Mouse (Mus musculus): ENCODE measurements around the gene Maml2. TPM values are rescaled to one million over a fixed set of nuclear protein-coding genes. Genes with fewer than 3 reads are reported as not detected.

Gene Maml2
- total and polyA plus RNA-seq, 2 experiments from 2014 or later: 11.4 to 11.6 TPM

DNA sequence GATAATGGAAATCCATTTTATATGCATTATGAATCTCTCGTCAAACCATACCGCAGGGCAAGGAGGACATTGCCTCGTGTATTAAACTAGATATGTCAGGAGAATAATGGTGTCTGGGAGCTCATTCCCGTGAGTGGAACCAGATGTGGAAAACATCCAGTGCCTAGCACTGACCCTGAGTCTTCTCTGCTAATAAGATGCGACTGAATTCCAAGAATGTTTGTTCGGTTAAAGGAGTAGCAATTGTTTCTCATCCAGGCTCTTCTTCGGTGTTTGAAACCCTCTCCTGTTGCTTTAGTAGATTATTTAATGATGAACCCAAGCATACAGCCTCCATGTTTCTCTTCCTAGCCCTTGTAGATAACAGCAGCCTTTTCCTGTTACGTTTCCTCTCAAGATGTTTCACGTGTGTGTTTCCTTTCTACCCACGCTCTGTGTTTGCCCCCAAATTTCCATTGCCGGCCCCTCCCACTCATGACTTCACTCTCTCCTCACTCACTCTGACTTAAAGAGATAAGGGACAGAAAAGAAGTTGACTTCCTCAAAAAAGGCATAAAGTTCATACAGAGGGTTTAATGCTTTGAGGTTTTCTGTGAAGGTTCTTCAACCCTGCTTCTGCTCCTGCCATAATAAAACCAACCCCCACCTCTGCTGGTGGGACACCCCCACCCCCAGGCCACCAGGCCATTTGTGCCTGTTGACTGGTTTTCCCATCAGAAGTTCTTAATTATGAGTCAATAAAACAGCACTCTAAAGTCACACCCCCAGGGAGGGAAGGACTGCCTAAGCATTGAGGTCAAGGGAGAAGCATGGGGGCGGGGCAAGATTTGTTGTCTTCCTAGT, 238.9 kb downstream of the Maml2 start:
- no peak overlapping the region for H3K27ac ChIP-seq
- WGBS: 43% methylated on average over 12 of the region's 12 CpGs
- H3K4me1 ChIP-seq (ENCODE audit: insufficient read depth, low read length): 0 out of 2 replicates have a peak, but pooled peaks cover 3% of the 10 kb centered on the region
- no peak overlapping the region for H3K9ac ChIP-seq (replicated peaks; ENCODE audit: low read length)
- no peak overlapping the region for H3K4me3 ChIP-seq (ENCODE audit: low read length)
- TF ChIP-seq CTCF (IDR thresholded peaks at IDR 0.05; ENCODE audit: low read depth): no peak
- H3K4me2 ChIP-seq (ENCODE audit: low read depth, low read length): no peak overlapping the region
- ATAC-seq: no peak
- H3K9me3 ChIP-seq (ENCODE audit: low read length): no peaks in the 10 kb centered on the region
- H3K27me3 ChIP-seq (ENCODE audit: insufficient read depth, low read length): no peaks in the 10 kb centered on the region
- H3K36me3 ChIP-seq (ENCODE audit: insufficient read depth, low read length): no peaks in the 10 kb centered on the region
- no peak for DNase-seq (ENCODE audit: low spot score)

- DNase-seq (ENCODE audit: low spot score) (no peak), ATAC-seq (no peak)
- H3K27me3 ChIP-seq (ENCODE audit: insufficient read depth, low read length): no peaks in the 10 kb centered on the region
- no peak overlapping the region for H3K9ac ChIP-seq (replicated peaks; ENCODE audit: low read length)
- H3K36me3 ChIP-seq (ENCODE audit: insufficient read depth, low read length): no peaks in the 10 kb centered on the region
- H3K9me3 ChIP-seq (ENCODE audit: low read length): no peaks in the 10 kb centered on the region
- H3K4me2 ChIP-seq (ENCODE audit: low read depth, low read length): no peak overlapping the region
- 0 out of 2 replicates have a peak, but pooled peaks cover 3% of the 10 kb centered on the region for H3K4me1 ChIP-seq (ENCODE audit: insufficient read depth, low read length)
- H3K4me3 ChIP-seq (ENCODE audit: low read length): no peak overlapping the region
- 61% methylated on average over 7 of the region's 7 CpGs for WGBS
- TF ChIP-seq CTCF (IDR thresholded peaks at IDR 0.05; ENCODE audit: low read depth): no peak
- H3K27ac ChIP-seq: no peak overlapping the region
These were observed 240.4 kb downstream of the Maml2 start for GRCm38 (mm10) chr9:13538200-13538599.

DNA sequence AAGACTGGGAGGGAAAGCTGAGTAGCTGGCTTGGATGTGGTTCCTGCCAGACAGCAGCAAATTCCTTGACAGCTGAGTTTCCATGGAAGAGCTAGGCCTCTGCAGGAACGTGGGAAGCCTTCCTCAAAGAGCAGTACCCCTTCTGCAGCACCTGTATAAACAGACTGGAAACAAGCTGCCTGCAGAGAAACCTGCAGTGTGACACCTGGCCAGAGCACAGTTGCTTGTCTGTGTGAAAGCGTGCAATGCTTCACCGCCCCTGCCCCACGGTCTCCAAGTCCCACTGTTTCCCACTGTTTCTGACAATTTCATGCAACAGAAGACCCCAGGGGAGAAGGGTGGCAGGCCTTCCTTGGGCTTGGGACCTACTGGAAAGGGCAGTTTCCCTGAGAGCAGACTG, 241.8 kb downstream of the Maml2 start:
- Histone ChIP-seq H3K27me3 (ENCODE audit: insufficient read depth, low read length) (no peaks in the 10 kb centered on the region), H3K27ac (peak overlapping the region; percentile 22; the same call in 1 of the 2 replicates), H3K9ac (replicated peaks; ENCODE audit: low read length) (no peak overlapping the region), H3K4me3 (ENCODE audit: low read length) (no peak overlapping the region), H3K4me1 (ENCODE audit: insufficient read depth, low read length) (no peaks in the 10 kb centered on the region), H3K9me3 (ENCODE audit: low read length) (no peaks in the 10 kb centered on the region), H3K36me3 (ENCODE audit: insufficient read depth, low read length) (no peaks in the 10 kb centered on the region), H3K4me2 (ENCODE audit: low read depth, low read length) (no peak overlapping the region)
- 44% methylated on average over 4 of the region's 4 CpGs for WGBS
- TF ChIP-seq CTCF (IDR thresholded peaks at IDR 0.05; ENCODE audit: low read depth): no peak
- ATAC-seq (no peak), DNase-seq (ENCODE audit: low spot score) (no peak)

DNA sequence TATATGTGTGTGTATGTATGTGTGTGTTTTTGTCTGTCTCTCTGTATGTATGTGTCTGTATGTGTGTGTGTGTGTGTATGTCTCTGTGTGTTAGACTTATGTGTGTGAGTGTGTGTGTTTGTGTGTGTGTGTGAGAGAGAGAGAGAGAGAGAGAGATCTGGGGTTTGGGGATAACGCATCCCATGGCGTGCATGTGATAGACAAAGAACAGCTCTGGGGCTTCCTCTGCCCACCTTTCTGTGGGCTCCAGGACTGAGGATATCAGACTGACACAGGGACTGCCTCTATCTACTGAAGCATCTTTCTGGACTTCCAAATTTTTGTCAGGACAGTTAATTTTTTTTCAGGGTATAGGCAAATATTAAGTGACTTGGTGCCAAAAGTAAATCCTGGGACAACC, 242.5 kb downstream of the Maml2 start:
- no peak for TF ChIP-seq CTCF (IDR thresholded peaks at IDR 0.05; ENCODE audit: low read depth)
- no peak for DNase-seq (ENCODE audit: low spot score)
- H3K4me2 ChIP-seq (ENCODE audit: low read depth, low read length): no peak overlapping the region
- H3K36me3 ChIP-seq (ENCODE audit: insufficient read depth, low read length): no peaks in the 10 kb centered on the region
- no peak overlapping the region for H3K4me3 ChIP-seq (ENCODE audit: low read length)
- no peak overlapping the region for H3K27ac ChIP-seq
- H3K9ac ChIP-seq (replicated peaks; ENCODE audit: low read length): no peak overlapping the region
- no peaks in the 10 kb centered on the region for H3K27me3 ChIP-seq (ENCODE audit: insufficient read depth, low read length)
- H3K9me3 ChIP-seq (ENCODE audit: low read length): no peaks in the 10 kb centered on the region
- ATAC-seq: no peak
- H3K4me1 ChIP-seq (ENCODE audit: insufficient read depth, low read length): no peaks in the 10 kb centered on the region
- WGBS: 92% methylated on average over 2 of the region's 2 CpGs

DNA sequence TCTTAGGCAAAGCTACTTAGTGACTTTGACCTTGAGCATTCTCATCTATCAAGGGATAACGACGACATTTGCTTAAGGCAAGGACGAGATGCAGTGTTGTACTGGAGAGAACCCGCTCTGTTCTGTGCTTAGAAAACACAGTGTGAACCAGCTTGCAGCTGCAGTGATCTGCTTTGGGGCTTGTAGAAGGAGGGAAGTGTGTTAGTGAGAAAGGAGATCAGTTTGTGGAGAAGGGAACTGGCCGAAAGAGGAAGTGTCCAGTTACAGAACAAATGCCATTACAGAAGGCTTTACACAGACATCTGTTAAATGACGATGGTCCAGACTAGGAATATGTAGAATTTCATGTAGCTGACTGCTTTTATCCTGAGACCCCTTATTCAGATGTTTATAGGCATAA, 243.0 kb downstream of the Maml2 start:
- no peaks in the 10 kb centered on the region for H3K4me1 ChIP-seq (ENCODE audit: insufficient read depth, low read length)
- 72% methylated on average over 6 of the region's 6 CpGs for WGBS
- no peaks in the 10 kb centered on the region for H3K27me3 ChIP-seq (ENCODE audit: insufficient read depth, low read length)
- H3K9me3 ChIP-seq (ENCODE audit: low read length): no peaks in the 10 kb centered on the region
- H3K9ac ChIP-seq (replicated peaks; ENCODE audit: low read length): no peak overlapping the region
- no peaks in the 10 kb centered on the region for H3K36me3 ChIP-seq (ENCODE audit: insufficient read depth, low read length)
- no peak for TF ChIP-seq CTCF (IDR thresholded peaks at IDR 0.05; ENCODE audit: low read depth)
- no peak overlapping the region for H3K4me2 ChIP-seq (ENCODE audit: low read depth, low read length)
- DNase-seq (ENCODE audit: low spot score): no peak
- H3K4me3 ChIP-seq (ENCODE audit: low read length): no peak overlapping the region
- H3K27ac ChIP-seq: no peak overlapping the region
- ATAC-seq: no peak

DNA sequence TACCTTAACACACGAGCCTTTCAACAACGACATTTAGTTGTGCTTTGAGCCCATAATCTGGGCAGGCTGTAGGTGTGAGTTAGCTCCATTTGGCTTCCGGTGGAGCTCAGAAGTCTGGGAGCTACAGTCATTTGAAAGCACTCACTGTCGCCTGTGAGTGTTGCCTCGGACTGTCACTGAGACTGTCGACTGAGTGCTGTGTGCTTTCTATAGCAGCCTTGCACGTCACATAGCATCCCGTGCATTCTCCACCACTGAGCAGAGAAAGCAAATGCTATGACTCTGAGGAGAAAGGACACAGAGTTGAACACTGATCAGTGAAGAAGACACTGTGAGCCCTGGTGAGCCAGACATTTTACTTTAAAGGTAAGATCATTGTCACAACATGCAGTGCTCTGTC, 245.4 kb downstream of the Maml2 start:
- Histone ChIP-seq H3K4me2 (ENCODE audit: low read depth, low read length) (no peak overlapping the region), H3K4me1 (ENCODE audit: insufficient read depth, low read length) (no peaks in the 10 kb centered on the region), H3K27ac (peak overlapping the region; percentile 33; the same call in 1 of the 2 replicates), H3K27me3 (ENCODE audit: insufficient read depth, low read length) (no peaks in the 10 kb centered on the region), H3K4me3 (ENCODE audit: low read length) (no peak overlapping the region), H3K9ac (replicated peaks; ENCODE audit: low read length) (no peak overlapping the region), H3K9me3 (ENCODE audit: low read length) (no peaks in the 10 kb centered on the region), H3K36me3 (ENCODE audit: insufficient read depth, low read length) (no peaks in the 10 kb centered on the region)
- TF ChIP-seq CTCF (IDR thresholded peaks at IDR 0.05; ENCODE audit: low read depth): no peak
- DNase-seq (ENCODE audit: low spot score) (no peak), ATAC-seq (peak; percentile 67)
- 29% methylated on average over 8 of the region's 8 CpGs for WGBS

GRCm38 (mm10) chr9:13544133-13544532, 246.4 kb downstream of the Maml2 start:
- Histone ChIP-seq H3K9ac (replicated peaks; ENCODE audit: low read length) (no peak overlapping the region), H3K36me3 (ENCODE audit: insufficient read depth, low read length) (no peaks in the 10 kb centered on the region), H3K9me3 (ENCODE audit: low read length) (no peaks in the 10 kb centered on the region), H3K4me3 (ENCODE audit: low read length) (no peak overlapping the region), H3K4me2 (ENCODE audit: low read depth, low read length) (no peak overlapping the region), H3K27ac (no peak overlapping the region), H3K4me1 (ENCODE audit: insufficient read depth, low read length) (no peaks in the 10 kb centered on the region; the same call in 1 of the 2 replicates), H3K27me3 (ENCODE audit: insufficient read depth, low read length) (no peaks in the 10 kb centered on the region)
- 52% methylated on average over 8 of the region's 8 CpGs for WGBS
- TF ChIP-seq CTCF (IDR thresholded peaks at IDR 0.05; ENCODE audit: low read depth): no peak
- ATAC-seq (no peak), DNase-seq (ENCODE audit: low spot score) (no peak)

All from hindbrain, postnatal 0 days (tissue).